Mouse (Mus musculus) MEL (cell line): ENCODE measurements around the gene Gcnt3.

ENCODE experiments used
- CTCF ChIP-seq, 3 experiments: IDR thresholded peaks in 2 of 3; conservative IDR thresholded peaks in 1 of 3; 2 replicates each; pipeline ENCODE4 v1.5.1; 2011 to 2012; ENCODE audit warnings: low read length in 3 of 3, low read depth in 2 of 3, mild to moderate bottlenecking in 2 of 3, improper control_type of control experiment in 1 of 3, inconsistent platforms in 1 of 3, mixed read lengths in 1 of 3, moderate library complexity in 1 of 3; ENCODE audit not compliant: control insufficient read depth in 1 of 3, insufficient read depth in 1 of 3, poor library complexity in 1 of 3, severe bottlenecking in 1 of 3
- E2F4 ChIP-seq: IDR thresholded peaks from 2 replicates; pipeline ENCODE4 v1.6.1; 2011; ENCODE audit warnings: low read depth, low read length, improper control_type of control experiment, borderline replicate concordance
- EP300 ChIP-seq, 2 experiments: IDR thresholded peaks; 2 replicates each; pipeline ENCODE4 v1.6.1; 2011; ENCODE audit warnings: improper control_type of control experiment in 2 of 2, low read length in 2 of 2, low read depth in 1 of 2, mild to moderate bottlenecking in 1 of 2
- MAX ChIP-seq: IDR thresholded peaks from 2 replicates; pipeline ENCODE4 v1.6.1; 2011; ENCODE audit warnings: low read length, improper control_type of control experiment
- SMC3 ChIP-seq: IDR thresholded peaks from 2 replicates; pipeline ENCODE4 v1.6.1; 2011; ENCODE audit warnings: low read depth, low read length, improper control_type of control experiment
- TAL1 ChIP-seq: IDR thresholded peaks from 2 replicates; pipeline ENCODE4 v1.6.1; 2012; ENCODE audit warnings: mild to moderate bottlenecking, inconsistent platforms, low read length, moderate library complexity, mixed read lengths
- TBP ChIP-seq: IDR thresholded peaks from 2 replicates; pipeline ENCODE4 v1.8.0; 2011; ENCODE audit warnings: low read depth, low read length, improper control_type of control experiment
- ZKSCAN1 ChIP-seq: IDR thresholded peaks from 2 replicates; pipeline ENCODE4 v1.6.1; 2012; ENCODE audit warnings: low read depth, mild to moderate bottlenecking, inconsistent platforms, low read length, improper control_type of control experiment, moderate library complexity

DNA sequence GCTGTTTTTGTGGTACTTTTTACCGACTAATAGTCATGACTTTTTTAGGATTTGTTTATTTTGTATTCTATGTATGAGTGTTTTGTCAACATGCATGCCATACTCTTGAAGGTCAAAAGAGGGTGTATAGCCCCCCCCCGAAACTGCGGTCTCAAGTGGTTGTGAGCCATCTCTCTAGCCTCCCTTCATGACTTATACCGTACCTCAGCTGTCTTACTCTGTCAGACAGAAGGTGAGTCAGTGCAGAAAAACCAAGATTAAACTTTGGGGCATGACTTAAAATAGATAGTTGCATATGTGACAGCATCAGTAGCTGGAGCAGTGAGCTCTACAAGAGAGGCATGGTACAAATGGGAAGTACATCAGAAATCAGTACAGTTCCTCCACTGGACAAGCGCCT lies 43.3 kb downstream of the Gcnt3 start:
- TF ChIP-seq SMC3 = no peak
- TF ChIP-seq EP300 (IDR thresholded peaks at IDR 0.05; ENCODE audit: low read depth in 1 of 2, low read length in 2 of 2) = no peak
- no peak for TF ChIP-seq MAX
- no peak for TF ChIP-seq TAL1
- no peak for TF ChIP-seq TBP
- TF ChIP-seq ZKSCAN1 = no peak
- no peak for TF ChIP-seq E2F4
- TF ChIP-seq CTCF (IDR thresholded peaks at IDR 0.05 in 2 of 3, conservative IDR thresholded peaks at IDR 0.05 in 1 of 3; ENCODE audit: control insufficient read depth in 1 of 3, insufficient read depth in 1 of 3, low read depth in 2 of 3, low read length in 3 of 3, poor library complexity in 1 of 3, severe bottlenecking in 1 of 3) = no peak
